Comparison of ENCODE assay signal across 12 mouse cellular contexts in the genomic region with DNA sequence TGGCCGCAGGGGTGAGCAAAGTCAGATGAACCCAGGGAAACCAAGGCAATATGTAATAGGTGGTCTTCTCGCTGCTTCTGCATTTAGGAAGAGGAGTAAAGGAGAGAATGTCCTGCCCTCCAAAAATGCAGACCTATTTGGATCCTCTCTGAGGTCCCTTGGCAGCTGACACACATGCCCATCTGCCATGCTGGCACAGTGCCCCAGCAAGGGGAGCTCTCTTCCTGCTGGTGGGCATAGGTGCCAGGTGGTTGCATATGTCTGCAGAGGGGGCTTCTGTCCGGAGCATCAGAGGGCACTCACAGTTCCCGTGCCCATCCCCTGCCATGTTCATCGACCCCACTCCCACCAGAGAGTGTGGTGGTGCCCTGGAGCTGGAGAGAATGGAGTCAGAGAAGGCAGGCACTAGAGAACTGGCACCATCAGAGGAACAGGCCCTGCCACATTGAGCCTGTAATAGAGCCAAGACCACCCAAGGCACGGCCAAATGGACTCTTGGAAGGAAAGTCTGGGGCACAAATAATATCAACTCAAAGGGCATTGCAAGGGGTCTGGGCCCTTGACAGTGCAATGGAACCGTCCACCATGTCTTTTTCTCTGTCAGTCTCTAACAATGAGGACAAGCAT.
A peak's percentile ranks its signal among the peaks of the same experiment; 100 is the strongest.
DNase-seq lines count a peak whose midpoint lies in the region; ATAC-seq and TF ChIP-seq lines count a peak whose summit lies in the region.
"Had no signal": no experiment of that assay in that cellular context is flagged by ENCODE, and none has a peak within 500 bp of the region (broad histone marks: within the 10 kb centered on the region; RNA-seq: fewer than 3 reads in every experiment).

No protein-coding gene starts in this region.

- no peak for TF ChIP-seq EP300 in MEL (IDR thresholded peaks at IDR 0.05; ENCODE audit: low read depth in 1 of 2, low read length in 2 of 2)

- H3K4me2 ChIP-seq in heart, embryonic 14.5 days (ENCODE audit: low read length) = peak overlapping the region; percentile 24
- H3K4me2 ChIP-seq in heart, embryonic 12.5 days = no peak overlapping the region
- 0 out of 2 replicates have a peak overlapping the region, but pooled peaks have one; percentile 17 for H3K4me2 ChIP-seq in hindbrain, postnatal 0 days (ENCODE audit: low read depth, low read length)

- no peak for TF ChIP-seq RAD21 in MEL (IDR thresholded peaks at IDR 0.05; ENCODE audit: low read depth, low read length)

- DNase-seq in MEL (ENCODE audit: low read depth, low spot score) = no peak
- peak; percentile 97 to 99 for DNase-seq in cerebellum, adult 18-20 months
- DNase-seq in hindbrain, postnatal 0 days (ENCODE audit: low spot score) = peak; percentile 79
- DNase-seq in urinary bladder, postnatal 4 days (ENCODE audit: low spot score in 2 of 2) = no peak
- DNase-seq: adrenal gland, postnatal 36 days; embryo, embryonic 11 days; spleen, adult 18-20 months had no signal

- peaks cover 10 to 14% of the 10 kb centered on the region in 2 experiments for H3K4me1 ChIP-seq in heart, embryonic 14.5 days (ENCODE audit: control insufficient read depth in 2 of 2, insufficient read depth in 2 of 2, low read length in 2 of 2)
- H3K4me1 ChIP-seq in heart, embryonic 12.5 days (replicated peaks) = peaks cover 17% of the 10 kb centered on the region
- peaks cover 11 to 18% of the 10 kb centered on the region in 2 experiments for H3K4me1 ChIP-seq in MEL (ENCODE audit: control insufficient read depth in 1 of 2, insufficient read depth in 2 of 2, low read length in 2 of 2)
- H3K4me1 ChIP-seq in hindbrain, postnatal 0 days (ENCODE audit: insufficient read depth, low read length) = peaks cover 18% of the 10 kb centered on the region

- no peak for ATAC-seq in heart, embryonic 14.5 days (ENCODE audit: insufficient number of reproducible peaks, insufficient read depth, low FRiP score, low read depth)
- ATAC-seq in heart, embryonic 12.5 days (ENCODE audit: insufficient number of reproducible peaks, low FRiP score) = no peak
- peak; percentile 78 for ATAC-seq in hindbrain, postnatal 0 days
- ATAC-seq in inflammation-experienced regulatory T-cells, adult 6 months = no peak
- ATAC-seq: CD4-positive, CD25-positive, alpha-beta regulatory T cell, adult 4 months; intestine, postnatal 0 days had no signal

- H3K27ac ChIP-seq in heart, embryonic 14.5 days (replicated peaks in 1 of 2; ENCODE audit: control insufficient read depth in 1 of 2, insufficient read depth in 1 of 2, low read depth in 2 of 2, low read length in 2 of 2) = no peak overlapping the region
- H3K27ac ChIP-seq in heart, embryonic 12.5 days (ENCODE audit: poor library complexity, severe bottlenecking) = no peak overlapping the region
- H3K27ac ChIP-seq in MEL (ENCODE audit: control insufficient read depth, low read depth, low read length) = peak overlapping the region; percentile 59
- H3K27ac ChIP-seq in hindbrain, postnatal 0 days = peak overlapping the region; percentile 68

- H3K4me3 ChIP-seq in heart, embryonic 14.5 days (ENCODE audit: control insufficient read depth in 1 of 2, insufficient read depth in 1 of 2, low read depth in 1 of 2, low read length in 2 of 2) = no peak overlapping the region
- H3K4me3 ChIP-seq in heart, embryonic 12.5 days = no peak overlapping the region
- H3K4me3 ChIP-seq in MEL (ENCODE audit: control insufficient read depth in 1 of 2, insufficient read depth in 1 of 2, low read depth in 2 of 2, low read length in 2 of 2) = peak overlapping the region; percentile 12 to 33; a peak in 3 of 4 replicates
- no peak overlapping the region for H3K4me3 ChIP-seq in hindbrain, postnatal 0 days (ENCODE audit: low read length)

- no peak overlapping the region for H3K9ac ChIP-seq in heart, embryonic 14.5 days (ENCODE audit: low read length)
- H3K9ac ChIP-seq in heart, embryonic 12.5 days = no peak overlapping the region
- H3K9ac ChIP-seq in MEL (ENCODE audit: control insufficient read depth, low read depth, low read length, poor library complexity, severe bottlenecking) = peak overlapping the region; percentile 46
- no peak overlapping the region for H3K9ac ChIP-seq in hindbrain, postnatal 0 days (replicated peaks; ENCODE audit: low read length)

- 89% methylated on average over 7 of the region's 7 CpGs for WGBS in heart, embryonic 14.5 days
- 85% methylated on average over 7 of the region's 7 CpGs for WGBS in heart, embryonic 12.5 days
- WGBS in hindbrain, postnatal 0 days = 58% methylated on average over 7 of the region's 7 CpGs

- H3K27me3 ChIP-seq in heart, embryonic 14.5 days (ENCODE audit: control insufficient read depth, insufficient read depth, low read length) = no peaks in the 10 kb centered on the region; the same call in 1 of the 2 replicates
- H3K27me3 ChIP-seq in heart, embryonic 12.5 days (replicated peaks) = 0 out of 2 replicates have a peak, but pooled peaks cover 3% of the 10 kb centered on the region
- no peaks in the 10 kb centered on the region for H3K27me3 ChIP-seq in MEL (ENCODE audit: control insufficient read depth in 1 of 2, insufficient read depth in 2 of 2, low read length in 2 of 2)
- H3K27me3 ChIP-seq in hindbrain, postnatal 0 days (ENCODE audit: insufficient read depth, low read length) = no peaks in the 10 kb centered on the region

- no peak for TF ChIP-seq CTCF in MEL (IDR thresholded peaks at IDR 0.05 in 2 of 3, conservative IDR thresholded peaks at IDR 0.05 in 1 of 3; ENCODE audit: control insufficient read depth in 1 of 3, insufficient read depth in 1 of 3, low read depth in 2 of 3, low read length in 3 of 3, poor library complexity in 1 of 3, severe bottlenecking in 1 of 3)
- no peak for TF ChIP-seq CTCF in hindbrain, postnatal 0 days (IDR thresholded peaks at IDR 0.05; ENCODE audit: low read depth)

- no peaks in the 10 kb centered on the region for H3K36me3 ChIP-seq in heart, embryonic 14.5 days (ENCODE audit: control insufficient read depth, insufficient read depth, low read length)
- H3K36me3 ChIP-seq in heart, embryonic 12.5 days = no peaks in the 10 kb centered on the region
- H3K36me3 ChIP-seq in MEL (ENCODE audit: control insufficient read depth in 1 of 2, insufficient read depth in 2 of 2, low read length in 2 of 2) = peaks cover 0 to 17% of the 10 kb centered on the region in 2 experiments; a peak in 2 of 4 replicates
- no peaks in the 10 kb centered on the region for H3K36me3 ChIP-seq in hindbrain, postnatal 0 days (ENCODE audit: insufficient read depth, low read length)

- no peaks in the 10 kb centered on the region for H3K79me2 ChIP-seq in MEL (ENCODE audit: control insufficient read depth, insufficient read depth, low read length, poor library complexity)

- H3K9me3 ChIP-seq in heart, embryonic 14.5 days (ENCODE audit: control insufficient read depth, low read length) = no peaks in the 10 kb centered on the region
- H3K9me3 ChIP-seq in heart, embryonic 12.5 days (replicated peaks) = 0 out of 2 replicates have a peak, but pooled peaks cover 3% of the 10 kb centered on the region
- no peaks in the 10 kb centered on the region for H3K9me3 ChIP-seq in MEL (replicated peaks; ENCODE audit: insufficient read depth, low read length)
- no peaks in the 10 kb centered on the region for H3K9me3 ChIP-seq in hindbrain, postnatal 0 days (ENCODE audit: low read length)

- TF ChIP-seq POLR2A in MEL (IDR thresholded peaks at IDR 0.05; ENCODE audit: control insufficient read depth in 1 of 2, insufficient read depth in 1 of 2, low read depth in 1 of 2, low read length in 2 of 2, poor library complexity in 1 of 2) = no peak

TF ChIP-seq in MEL, 35 proteins besides CTCF, POLR2A, EP300 and RAD21:
- TF ChIP-seq MYB (IDR thresholded peaks at IDR 0.05; ENCODE audit: low read depth, low read length) (no peak), NRF1 (IDR thresholded peaks at IDR 0.05; ENCODE audit: insufficient read depth, low read depth, low read length, poor library complexity, severe bottlenecking) (no peak), SMC3 (IDR thresholded peaks at IDR 0.05; ENCODE audit: low read depth, low read length) (no peak), HCFC1 (IDR thresholded peaks at IDR 0.05; ENCODE audit: low read depth, low read length) (no peak), JUND (IDR thresholded peaks at IDR 0.05; ENCODE audit: low read depth, low read length) (no peak), USF1 (IDR thresholded peaks at IDR 0.05; ENCODE audit: low read depth, low read length) (no peak)
TF ChIP-seq in MEL: peak in this region for 0.

Comparison
In these comparisons a context has a peak if more than half of its experiments do, and no peak if none do; other contexts are left out.
1. H3K27ac ChIP-seq: peak in MEL (single experiment) and hindbrain, postnatal 0 days (single experiment); none in heart, embryonic 14.5 days (0 of 2) and heart, embryonic 12.5 days (single experiment).
2. H3K4me3 ChIP-seq: peak in MEL (2 of 2); none in heart, embryonic 14.5 days (0 of 2), heart, embryonic 12.5 days (single experiment) and hindbrain, postnatal 0 days (single experiment).
3. DNase-seq: peak in cerebellum, adult 18-20 months (2 of 2) and hindbrain, postnatal 0 days (single experiment); none in MEL (single experiment) and urinary bladder, postnatal 4 days (0 of 2).